Mouse (Mus musculus) testis, adult 2 months (tissue): ENCODE measurements around the gene Nostrin.

ENCODE experiments used
- CTCF ChIP-seq: fragments of 200-500 bp; IDR thresholded peaks from 2 replicates; pipeline ENCODE4 v1.5.1; 2012; ENCODE audit warnings: low read depth, mild to moderate bottlenecking, inconsistent platforms, low read length, moderate library complexity; ENCODE audit not compliant: control insufficient read depth, insufficient read depth, insufficient replicate concordance
- POLR2A ChIP-seq: fragments of 200-500 bp; IDR thresholded peaks from 2 replicates; pipeline ENCODE4 v1.6.1; 2012; ENCODE audit warnings: low read depth, mild to moderate bottlenecking, inconsistent platforms, low read length, moderate library complexity; ENCODE audit not compliant: control insufficient read depth

DNA sequence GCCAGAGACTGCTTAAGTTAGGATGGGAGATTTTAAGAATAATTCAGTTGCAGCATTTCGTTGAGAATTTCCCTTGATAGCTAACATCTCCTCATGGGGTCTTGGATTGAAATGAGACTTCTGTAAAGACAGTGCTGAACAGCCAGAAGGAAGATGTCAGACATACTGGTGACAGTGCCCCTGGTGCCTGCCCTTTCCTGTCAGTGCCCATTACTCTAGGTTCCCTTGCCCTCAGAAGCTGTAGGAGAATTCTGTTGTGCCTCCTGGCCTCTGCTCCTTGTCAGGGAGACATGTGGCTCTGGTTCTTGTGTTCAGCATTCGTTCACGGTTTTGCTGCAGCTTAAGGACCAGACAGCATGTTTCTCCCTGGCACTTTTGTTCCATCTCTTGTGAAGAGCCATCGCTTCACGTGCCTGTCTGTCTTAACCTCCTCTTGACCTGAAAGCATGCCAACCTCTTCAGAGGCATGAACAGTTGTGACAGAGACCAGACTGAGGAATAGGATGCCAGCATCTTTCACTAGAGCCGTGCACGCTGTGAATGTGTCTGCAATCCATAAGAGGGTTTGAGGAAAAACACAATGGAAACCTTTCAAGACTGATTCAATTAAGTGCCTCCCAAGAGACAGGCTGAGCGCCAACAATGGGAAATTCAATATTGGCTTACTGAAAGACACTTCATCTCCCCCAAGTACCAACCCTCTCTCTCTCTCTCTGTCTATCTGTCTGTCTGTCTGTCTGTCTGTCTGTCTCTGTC is 48.9 kb upstream of the Nostrin start:
- TF ChIP-seq CTCF (no peak), POLR2A (no peak)
